ENCODE assay signal across 19 mouse cellular contexts in the genomic region with DNA sequence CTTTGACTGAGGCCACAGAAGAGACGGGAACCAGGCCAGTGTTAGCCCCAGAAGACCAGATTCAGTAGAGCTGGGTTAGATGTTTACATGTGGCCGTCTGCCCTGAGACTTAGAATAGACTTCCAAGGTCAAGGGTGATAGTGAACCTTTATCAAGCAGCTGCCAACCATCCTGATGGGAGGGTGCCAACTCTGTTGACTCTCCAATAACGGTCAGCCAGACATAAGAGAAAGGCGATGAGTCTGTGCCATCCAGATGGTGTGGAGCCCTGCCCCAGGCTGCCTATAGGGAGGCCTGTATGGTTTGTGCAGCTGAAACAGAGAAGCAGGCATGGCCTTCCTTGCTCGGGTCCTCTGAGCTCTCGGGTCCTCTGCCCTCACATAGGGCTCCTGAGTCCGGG. TPM values are rescaled to one million over a fixed set of nuclear protein-coding genes. Genes with fewer than 3 reads are reported as not detected.
DNase-seq lines count a peak whose midpoint lies in the region; ATAC-seq and TF ChIP-seq lines count a peak whose summit lies in the region.
"Had no signal": no experiment of that assay in that cellular context is flagged by ENCODE, and none has a peak within 500 bp of the region (broad histone marks: within the 10 kb centered on the region; RNA-seq: fewer than 3 reads in every experiment).

No protein-coding gene starts in this region.

- H3K4me3 ChIP-seq in MEL (ENCODE audit: control insufficient read depth in 1 of 2, insufficient read depth in 1 of 2, low read depth in 2 of 2, low read length in 2 of 2), result no peak overlapping the region
- H3K4me3 ChIP-seq in liver, embryonic 11.5 days (ENCODE audit: low read depth, low read length), result no peak overlapping the region
- no peak overlapping the region for H3K4me3 ChIP-seq in kidney, adult 2 months (ENCODE audit: insufficient read depth, low read depth, low read length)
- H3K4me3 ChIP-seq: erythroblast, embryonic 14.5 days; limb, embryonic 13.5 days; midbrain, embryonic 12.5 days; neural tube, embryonic 15.5 days had no signal

- H3K4me1 ChIP-seq in MEL (ENCODE audit: control insufficient read depth in 1 of 2, insufficient read depth in 2 of 2, low read length in 2 of 2), result peaks cover 4 to 15% of the 10 kb centered on the region in 2 experiments
- H3K4me1 ChIP-seq in liver, embryonic 11.5 days (replicated peaks; ENCODE audit: control insufficient read depth, insufficient read depth, low read length), result peaks cover 16% of the 10 kb centered on the region
- H3K4me1 ChIP-seq in kidney, adult 2 months (ENCODE audit: control insufficient read depth, insufficient read depth, low read length), result no peaks in the 10 kb centered on the region
- H3K4me1 ChIP-seq: limb, embryonic 13.5 days; midbrain, embryonic 12.5 days; neural tube, embryonic 15.5 days had no signal

- peaks cover 0 to 3% of the 10 kb centered on the region in 2 experiments; a peak in 1 of 4 replicates for H3K36me3 ChIP-seq in MEL (ENCODE audit: control insufficient read depth in 1 of 2, insufficient read depth in 2 of 2, low read length in 2 of 2)
- peaks cover 4% of the 10 kb centered on the region; the same call in 1 of the 2 replicates for H3K36me3 ChIP-seq in liver, embryonic 11.5 days (ENCODE audit: control insufficient read depth, insufficient read depth, low read length)
- no peaks in the 10 kb centered on the region for H3K36me3 ChIP-seq in kidney, adult 2 months (ENCODE audit: control insufficient read depth, insufficient read depth, low read length)

- H3K9me3 ChIP-seq in MEL (replicated peaks; ENCODE audit: insufficient read depth, low read length), result no peaks in the 10 kb centered on the region
- no peaks in the 10 kb centered on the region for H3K9me3 ChIP-seq in liver, embryonic 11.5 days (ENCODE audit: control insufficient read depth, low read length)
- H3K9me3 ChIP-seq: limb, embryonic 13.5 days; midbrain, embryonic 12.5 days; neural tube, embryonic 15.5 days had no signal

- no peak overlapping the region for H3K4me2 ChIP-seq in liver, embryonic 11.5 days
- H3K4me2 ChIP-seq: heart, embryonic 11.5 days; limb, embryonic 13.5 days; midbrain, embryonic 12.5 days; neural tube, embryonic 15.5 days had no signal

- no peak overlapping the region for H3K9ac ChIP-seq in MEL (ENCODE audit: control insufficient read depth, low read depth, low read length, poor library complexity, severe bottlenecking)
- no peak overlapping the region for H3K9ac ChIP-seq in liver, embryonic 11.5 days (ENCODE audit: low read depth, low read length)
- H3K9ac ChIP-seq: limb, embryonic 13.5 days; midbrain, embryonic 12.5 days; neural tube, embryonic 15.5 days had no signal

- TF ChIP-seq EP300 in MEL (IDR thresholded peaks at IDR 0.05; ENCODE audit: low read depth in 1 of 2, low read length in 2 of 2), result peak in 1 of 2 experiments; percentile 35; a peak in 2 of 4 replicates

- ATAC-seq in liver, embryonic 11.5 days (replicated peaks; ENCODE audit: low FRiP score), result peak; percentile 35; the same call in 1 of the 2 replicates
- ATAC-seq in megakaryocyte progenitor cell, adult 5-6 weeks (replicated peaks; ENCODE audit: poor library complexity), result peak; percentile 84
- ATAC-seq: hindbrain, embryonic 16.5 days; lung, postnatal 0 days had no signal

- intact Hi-C loops in gastrocnemius, postnatal 36 days (cut with DNase I), result no loop called here

- H3K79me2 ChIP-seq in MEL (ENCODE audit: control insufficient read depth, insufficient read depth, low read length, poor library complexity), result no peaks in the 10 kb centered on the region

- TF ChIP-seq RAD21 in MEL (IDR thresholded peaks at IDR 0.05; ENCODE audit: low read depth, low read length), result no peak

- TF ChIP-seq POLR2A in MEL (IDR thresholded peaks at IDR 0.05; ENCODE audit: control insufficient read depth in 1 of 2, insufficient read depth in 1 of 2, low read depth in 1 of 2, low read length in 2 of 2, poor library complexity in 1 of 2), result no peak
- TF ChIP-seq POLR2A in kidney, adult 2 months (IDR thresholded peaks at IDR 0.05; ENCODE audit: low read depth, low read length), result no peak

- H3K27ac ChIP-seq in MEL (ENCODE audit: control insufficient read depth, low read depth, low read length), result peak overlapping the region; percentile 20; the same call in 1 of the 2 replicates
- peak overlapping the region; percentile 50 for H3K27ac ChIP-seq in liver, embryonic 11.5 days (ENCODE audit: low read depth, low read length)
- no peak overlapping the region for H3K27ac ChIP-seq in kidney, adult 2 months (ENCODE audit: insufficient read depth, low read depth, low read length)
- H3K27ac ChIP-seq: limb, embryonic 13.5 days; midbrain, embryonic 12.5 days; neural tube, embryonic 15.5 days had no signal

- 83% methylated on average over 7 of the region's 7 CpGs for WGBS in liver, embryonic 11.5 days
- WGBS in kidney, adult 2 months, result 86% methylated on average over 7 of the region's 7 CpGs

- TF ChIP-seq CTCF in MEL (IDR thresholded peaks at IDR 0.05 in 2 of 3, conservative IDR thresholded peaks at IDR 0.05 in 1 of 3; ENCODE audit: control insufficient read depth in 1 of 3, insufficient read depth in 1 of 3, low read depth in 2 of 3, low read length in 3 of 3, poor library complexity in 1 of 3, severe bottlenecking in 1 of 3), result no peak
- no peak for TF ChIP-seq CTCF in kidney, adult 2 months (conservative IDR thresholded peaks at IDR 0.05; ENCODE audit: insufficient read depth, insufficient read length, low read depth, low read length)

- DNase-seq in gastrocnemius, adult 18-20 months (ENCODE audit: low spot score), result peak; percentile 27
- DNase-seq in gastrocnemius, postnatal 36 days, result no peak
- no peak for DNase-seq in MEL (ENCODE audit: low read depth, low spot score)
- DNase-seq in liver, embryonic 11.5 days (ENCODE audit: low spot score), result no peak
- DNase-seq in kidney, postnatal 4 days, result no peak
- DNase-seq in kidney, adult 2 months, result no peak
- DNase-seq in cerebellum, adult 8-10 months, result no peak
- DNase-seq: cerebellum, adult 9-10 months; gastrocnemius, postnatal 14 days; kidney, adult 8-10 months; kidney, postnatal 36 days had no signal

- H3K27me3 ChIP-seq in MEL (ENCODE audit: control insufficient read depth in 1 of 2, insufficient read depth in 2 of 2, low read length in 2 of 2), result no peaks in the 10 kb centered on the region
- no peaks in the 10 kb centered on the region for H3K27me3 ChIP-seq in liver, embryonic 11.5 days (replicated peaks; ENCODE audit: control insufficient read depth, insufficient read depth, low read length)
- no peaks in the 10 kb centered on the region for H3K27me3 ChIP-seq in kidney, adult 2 months (replicated peaks; ENCODE audit: control insufficient read depth, insufficient read depth, low read length)
- H3K27me3 ChIP-seq: limb, embryonic 13.5 days; midbrain, embryonic 12.5 days; neural tube, embryonic 15.5 days had no signal

TF ChIP-seq in MEL, 35 proteins besides CTCF, POLR2A, EP300 and RAD21:
- no peak for TF ChIP-seq GABPA (IDR thresholded peaks at IDR 0.05; ENCODE audit: low read depth, low read length)
- no peak for TF ChIP-seq CHD1 (IDR thresholded peaks at IDR 0.05; ENCODE audit: low read depth, low read length)
- no peak for TF ChIP-seq POLR2AphosphoS2 (IDR thresholded peaks at IDR 0.05; ENCODE audit: low read length)
- no peak for TF ChIP-seq ETS1 (IDR thresholded peaks at IDR 0.05; ENCODE audit: low read depth, low read length)
- no peak for TF ChIP-seq HCFC1 (IDR thresholded peaks at IDR 0.05; ENCODE audit: low read depth, low read length)
- no peak for TF ChIP-seq MAX (IDR thresholded peaks at IDR 0.05; ENCODE audit: low read length)
- no peak for TF ChIP-seq ZMIZ1 (IDR thresholded peaks at IDR 0.05; ENCODE audit: low read depth, low read length)
- no peak for TF ChIP-seq MYC (IDR thresholded peaks at IDR 0.05; ENCODE audit: low read depth, low read length)
- no peak for TF ChIP-seq CHD2 (IDR thresholded peaks at IDR 0.05; ENCODE audit: low read length)
- no peak for TF ChIP-seq MXI1 (IDR thresholded peaks at IDR 0.05; ENCODE audit: low read depth, low read length)
- TF ChIP-seq GATA1 (IDR thresholded peaks at IDR 0.05; ENCODE audit: low read depth, low read length), result no peak
- no peak for TF ChIP-seq SIN3A (IDR thresholded peaks at IDR 0.05; ENCODE audit: low read length)

RNA-seq across cellular contexts. Expression of a gene that starts 16.7 kb away (rescaled TPM):
- under 1 TPM; 0.34 to 0.50 TPM for total RNA-seq in gastrocnemius, adult 18-20 months (2021)
- under 1 TPM; 0.13 to 0.49 TPM for total RNA-seq in gastrocnemius, postnatal 36 days (2021)
- 0.26 and 0.27 TPM in 2 replicates for total RNA-seq in MEL (2012; rRNA removed)
- under 1 TPM in 1 of 2 experiments, not detected in 1; 0.88 TPM for polyA plus RNA-seq in MEL (2012; ENCODE audit: insufficient read depth in 1 of 2, insufficient read length in 2 of 2, low read depth in 1 of 2, low replicate concordance in 2 of 2, missing spikeins in 1 of 2)
- 0.48 and 0.95 TPM in 2 replicates for polyA plus RNA-seq in liver, embryonic 11.5 days (2014; fragmentation: Nextera tagmentation; extraction: Ambion mirVana)
- total RNA-seq in megakaryocyte progenitor cell, adult 5-6 weeks (2015), result 0.44 and 0.95 TPM in 2 replicates
- total RNA-seq in megakaryocyte progenitor cell, adult 5-6 weeks (2017), result 0.08 and 0.30 TPM in 2 replicates
- polyA plus RNA-seq in kidney, adult 2 months (2012; rRNA removed), result 1.1 and 1.8 TPM in 2 replicates

RNA-seq across cellular contexts. Expression of a gene that starts 24.7 kb away (rescaled TPM):
- 1 to 10 TPM; 2.1 to 2.3 TPM for total RNA-seq in gastrocnemius, adult 18-20 months (2021)
- total RNA-seq in gastrocnemius, postnatal 36 days (2021), result 1 to 10 TPM; 2.5 to 3.8 TPM
- total RNA-seq in MEL (2012; rRNA removed), result 11.9 and 12.9 TPM in 2 replicates
- polyA plus RNA-seq in MEL (2012; ENCODE audit: insufficient read depth in 1 of 2, insufficient read length in 2 of 2, low read depth in 1 of 2, low replicate concordance in 2 of 2, missing spikeins in 1 of 2), result 10 to 100 TPM in 1 of 2 experiments, not detected in 1; 15.4 TPM
- 38.8 and 39.3 TPM in 2 replicates for polyA plus RNA-seq in liver, embryonic 11.5 days (2014; fragmentation: Nextera tagmentation; extraction: Ambion mirVana)
- 9.7 and 12.2 TPM in 2 replicates for total RNA-seq in megakaryocyte progenitor cell, adult 5-6 weeks (2015)
- total RNA-seq in megakaryocyte progenitor cell, adult 5-6 weeks (2017), result 8.3 and 11.8 TPM in 2 replicates
- 14.1 and 20.7 TPM in 2 replicates for polyA plus RNA-seq in kidney, adult 2 months (2012; rRNA removed)
